Mouse (Mus musculus): ENCODE results near the gene Olfr476. TPM values are rescaled to one million over a fixed set of nuclear protein-coding genes. Genes with fewer than 3 reads are reported as not detected.

The Olfr476 gene
- polyA plus RNA-seq (2014; fragmentation: Illumina TruSeq; extraction: RNeasy Lipid Tissue Mini Kit (QIAGEN cat#74804); ENCODE audit: low read depth, low replicate concordance): not detected

DNA sequence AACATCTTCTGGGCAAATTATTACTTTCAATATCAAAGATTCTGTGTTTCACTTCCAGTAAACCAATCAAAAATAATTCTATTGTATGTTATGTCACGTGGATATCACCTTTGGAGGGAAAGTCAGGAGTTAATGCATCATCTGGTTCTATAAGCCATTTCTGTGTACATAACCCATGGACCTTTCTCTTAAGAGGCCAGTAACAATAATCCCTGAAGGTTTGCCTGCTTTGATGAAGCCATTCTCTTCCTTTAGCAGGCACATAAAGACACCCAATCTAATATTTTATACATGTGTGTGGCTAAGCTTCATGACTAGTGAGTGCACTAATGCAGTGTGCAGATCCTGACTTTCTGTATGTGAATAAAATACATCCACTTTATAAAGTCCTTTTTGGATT, at the start of gene Olfr476:
TSS of gene Olfr476 (plus strand) at position 301 of the 400 bp plus-strand sequence.

DNA sequence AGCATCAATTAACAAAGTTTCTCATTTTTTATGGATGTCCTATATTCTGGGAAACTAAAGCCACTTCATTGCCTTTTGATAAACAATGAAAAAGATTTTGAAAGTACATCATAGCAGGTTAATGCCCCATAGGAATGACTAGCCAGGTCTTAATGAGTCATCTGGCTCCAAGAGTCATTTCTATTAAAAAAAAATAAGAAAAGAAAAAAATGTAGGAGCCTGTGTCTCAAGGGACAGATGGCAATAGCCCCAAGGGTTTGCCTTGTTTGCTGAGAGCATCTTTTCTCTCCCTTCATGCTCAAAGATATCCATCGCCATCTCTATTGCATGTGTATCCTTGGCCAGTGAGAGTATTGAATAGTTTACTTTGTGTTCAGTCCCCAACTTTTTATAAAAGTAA, 34.5 kb upstream of the Olfr476 start, which contains the start of gene Olfr473:
TSS of gene Olfr473 (plus strand) at position 301 of the 400 bp plus-strand sequence.

DNA sequence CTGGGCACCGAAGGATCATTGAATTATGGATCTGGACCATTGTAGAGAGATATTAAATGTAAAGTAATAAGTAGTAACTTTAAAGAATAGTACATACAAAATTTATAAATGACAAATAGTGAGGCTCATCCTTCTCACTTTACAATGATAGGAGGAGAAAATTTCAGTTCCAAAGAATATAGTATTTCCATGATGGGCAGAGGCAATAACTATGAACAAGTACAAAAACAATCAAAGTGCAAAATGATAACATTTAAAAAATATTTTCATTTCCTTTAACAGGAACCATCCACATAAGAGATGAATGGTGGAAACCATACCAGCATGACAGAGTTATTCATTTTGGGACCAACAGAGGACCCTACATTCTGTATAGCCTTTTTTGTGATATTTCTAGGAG, 10.3 kb upstream of the Olfr476 start, which contains the start of gene Olfr474:
TSS of gene Olfr474 (plus strand) at position 301 of the 400 bp plus-strand sequence.

DNA sequence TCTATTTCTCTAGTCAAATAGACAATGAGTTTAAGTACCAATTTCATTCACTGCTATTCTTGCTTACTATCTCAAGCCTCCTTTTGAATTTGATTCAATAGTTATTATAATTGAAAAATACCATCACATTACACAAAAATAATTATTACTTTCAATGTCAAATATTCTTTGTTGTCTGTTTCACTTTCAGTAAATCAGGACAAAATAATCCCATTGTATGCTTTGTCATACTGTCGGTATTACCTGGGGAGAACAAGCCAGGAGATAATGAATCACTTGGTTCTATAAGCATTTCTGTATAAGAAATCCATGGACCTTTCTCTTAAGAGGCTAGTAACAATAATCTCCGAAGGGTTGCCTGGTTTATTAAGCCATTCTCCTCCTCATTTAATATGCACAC, 21.8 kb downstream of the Olfr476 start, which contains the start of gene Olfr477:
TSS of gene Olfr477 (plus strand) at position 301 of the 400 bp plus-strand sequence.

Other genes with a start within 250 kb of the Olfr476 start
- gene Cyb5r2, start 206.8 kb upstream of the Olfr476 start, polyA plus RNA-seq (2014; fragmentation: Illumina TruSeq; extraction: RNeasy Lipid Tissue Mini Kit (QIAGEN cat#74804); ENCODE audit: low read depth, low replicate concordance): not detected
- gene Ovch2, start 163.6 kb upstream of the Olfr476 start, polyA plus RNA-seq (2014; fragmentation: Illumina TruSeq; extraction: RNeasy Lipid Tissue Mini Kit (QIAGEN cat#74804); ENCODE audit: low read depth, low replicate concordance): not detected
- not detected for gene Olfr467, start 152.5 kb upstream of the Olfr476 start, polyA plus RNA-seq (2014; fragmentation: Illumina TruSeq; extraction: RNeasy Lipid Tissue Mini Kit (QIAGEN cat#74804); ENCODE audit: low read depth, low replicate concordance)
- gene Olfr469, start 139.3 kb upstream of the Olfr476 start, polyA plus RNA-seq (2014; fragmentation: Illumina TruSeq; extraction: RNeasy Lipid Tissue Mini Kit (QIAGEN cat#74804); ENCODE audit: low read depth, low replicate concordance): not detected
- gene Olfr470, start 117.3 kb upstream of the Olfr476 start, polyA plus RNA-seq (2014; fragmentation: Illumina TruSeq; extraction: RNeasy Lipid Tissue Mini Kit (QIAGEN cat#74804); ENCODE audit: low read depth, low replicate concordance): not detected
- not detected for gene Olfr472, start 66.9 kb upstream of the Olfr476 start, polyA plus RNA-seq (2014; fragmentation: Illumina TruSeq; extraction: RNeasy Lipid Tissue Mini Kit (QIAGEN cat#74804); ENCODE audit: low read depth, low replicate concordance)
- gene Olfr473, start 34.4 kb upstream of the Olfr476 start, polyA plus RNA-seq (2014; fragmentation: Illumina TruSeq; extraction: RNeasy Lipid Tissue Mini Kit (QIAGEN cat#74804); ENCODE audit: low read depth, low replicate concordance): not detected
- not detected for gene Olfr474, start 10.2 kb upstream of the Olfr476 start, polyA plus RNA-seq (2014; fragmentation: Illumina TruSeq; extraction: RNeasy Lipid Tissue Mini Kit (QIAGEN cat#74804); ENCODE audit: low read depth, low replicate concordance)
- gene Olfr477, start 21.9 kb downstream of the Olfr476 start, polyA plus RNA-seq (2014; fragmentation: Illumina TruSeq; extraction: RNeasy Lipid Tissue Mini Kit (QIAGEN cat#74804); ENCODE audit: low read depth, low replicate concordance): not detected
- gene Olfr478, start 69.2 kb downstream of the Olfr476 start, polyA plus RNA-seq (2014; fragmentation: Illumina TruSeq; extraction: RNeasy Lipid Tissue Mini Kit (QIAGEN cat#74804); ENCODE audit: low read depth, low replicate concordance): not detected
- gene Olfr479, start 85.9 kb downstream of the Olfr476 start, polyA plus RNA-seq (2014; fragmentation: Illumina TruSeq; extraction: RNeasy Lipid Tissue Mini Kit (QIAGEN cat#74804); ENCODE audit: low read depth, low replicate concordance): not detected
- not detected for gene Olfr480, start 102.5 kb downstream of the Olfr476 start, polyA plus RNA-seq (2014; fragmentation: Illumina TruSeq; extraction: RNeasy Lipid Tissue Mini Kit (QIAGEN cat#74804); ENCODE audit: low read depth, low replicate concordance)
- gene Olfr481, start 115.1 kb downstream of the Olfr476 start, polyA plus RNA-seq (2014; fragmentation: Illumina TruSeq; extraction: RNeasy Lipid Tissue Mini Kit (QIAGEN cat#74804); ENCODE audit: low read depth, low replicate concordance): not detected
- not detected for gene Olfr482, start 132.8 kb downstream of the Olfr476 start, polyA plus RNA-seq (2014; fragmentation: Illumina TruSeq; extraction: RNeasy Lipid Tissue Mini Kit (QIAGEN cat#74804); ENCODE audit: low read depth, low replicate concordance)
- not detected for gene Olfr483, start 136.0 kb downstream of the Olfr476 start, polyA plus RNA-seq (2014; fragmentation: Illumina TruSeq; extraction: RNeasy Lipid Tissue Mini Kit (QIAGEN cat#74804); ENCODE audit: low read depth, low replicate concordance)
- gene Olfr484, start 162.6 kb downstream of the Olfr476 start, polyA plus RNA-seq (2014; fragmentation: Illumina TruSeq; extraction: RNeasy Lipid Tissue Mini Kit (QIAGEN cat#74804); ENCODE audit: low read depth, low replicate concordance): not detected
- not detected for gene Olfr485, start 195.1 kb downstream of the Olfr476 start, polyA plus RNA-seq (2014; fragmentation: Illumina TruSeq; extraction: RNeasy Lipid Tissue Mini Kit (QIAGEN cat#74804); ENCODE audit: low read depth, low replicate concordance)
- not detected for gene Olfr486, start 207.9 kb downstream of the Olfr476 start, polyA plus RNA-seq (2014; fragmentation: Illumina TruSeq; extraction: RNeasy Lipid Tissue Mini Kit (QIAGEN cat#74804); ENCODE audit: low read depth, low replicate concordance)
- gene Olfr487, start 249.8 kb downstream of the Olfr476 start, polyA plus RNA-seq (2014; fragmentation: Illumina TruSeq; extraction: RNeasy Lipid Tissue Mini Kit (QIAGEN cat#74804); ENCODE audit: low read depth, low replicate concordance): not detected

Data from kidney, adult 10 weeks (tissue).